ENCODE assay signal across 14 mouse cellular contexts in the genomic region with DNA sequence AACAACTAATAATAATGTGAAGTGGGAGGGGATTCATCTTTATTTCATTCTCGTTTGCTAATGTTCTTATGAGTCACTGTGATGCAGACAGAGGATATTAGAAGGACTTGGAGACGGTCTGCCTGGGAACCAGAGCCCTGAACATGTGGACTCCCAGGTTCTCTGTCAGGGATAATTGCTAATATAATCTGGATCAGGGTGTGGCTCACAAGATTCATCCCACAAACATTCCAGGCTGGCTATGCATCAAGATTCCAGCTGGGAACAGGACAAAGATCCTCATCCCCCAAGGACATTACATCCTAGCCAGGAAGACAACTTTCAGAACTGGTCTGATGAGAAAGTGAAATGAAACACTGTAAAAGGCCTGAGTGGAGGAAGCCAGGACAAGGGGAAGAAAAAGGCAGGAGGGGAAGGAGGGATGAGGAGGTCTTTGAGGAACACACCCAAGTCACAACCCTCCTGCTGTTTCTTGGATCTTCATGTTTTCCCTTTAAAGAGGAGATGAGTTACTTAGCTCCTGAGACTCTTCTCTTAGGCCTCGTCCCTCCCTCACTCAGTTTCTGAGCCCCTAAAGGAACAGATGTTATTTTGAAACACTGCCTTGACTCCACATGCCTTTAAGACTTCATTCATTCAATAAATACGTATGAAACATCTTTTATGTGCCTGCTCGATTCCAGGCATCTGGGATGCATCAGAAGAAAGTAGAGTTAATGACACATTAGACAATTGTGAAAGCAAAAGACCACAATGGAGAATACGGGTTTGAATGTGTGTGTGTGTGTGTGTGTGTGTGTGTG.
A peak's percentile ranks its signal among the peaks of the same experiment; 100 is the strongest.
DNase-seq lines count a peak whose midpoint lies in the region; TF ChIP-seq lines count a peak whose summit lies in the region.
"Had no signal": no experiment of that assay in that cellular context is flagged by ENCODE, and none has a peak within 500 bp of the region (broad histone marks: within the 10 kb centered on the region; RNA-seq: fewer than 3 reads in every experiment).

No protein-coding gene starts in this region.

- H3K36me3 ChIP-seq in myocyte (ENCODE audit: control insufficient read depth, insufficient read depth): no peaks in the 10 kb centered on the region
- H3K36me3 ChIP-seq: limb, embryonic 12.5 days; midbrain, embryonic 15.5 days had no signal

- DNase-seq in heart, postnatal 10 days: peak; percentile 42 to 52
- no peak for DNase-seq in heart, postnatal 36 days
- peak; percentile 65 for DNase-seq in NIH3T3 (ENCODE audit: low read depth)
- peak; percentile 26 for DNase-seq in fibroblast of lung, adult 2 months (ENCODE audit: low read depth)
- DNase-seq in T-cell, adult 2 months (ENCODE audit: low spot score): no peak
- DNase-seq in retina, postnatal 1 day: no peak
- DNase-seq: adrenal gland, postnatal 14 days; cerebellum, adult 18-20 months; cerebellum, postnatal 36 days; lung, postnatal 14 days had no signal

- no peak overlapping the region for H3ac ChIP-seq in myocyte (ENCODE audit: control insufficient read depth, insufficient read length)

- no peak for TF ChIP-seq POLR2A in myocyte (IDR thresholded peaks at IDR 0.05; ENCODE audit: insufficient read length, low read depth)

- no peak overlapping the region for H3K4me3 ChIP-seq in myocyte
- H3K4me3 ChIP-seq: limb, embryonic 12.5 days; megakaryocyte, embryonic 14.5 days; midbrain, embryonic 15.5 days had no signal

- intact Hi-C loops in heart, postnatal 10 days (cut with DNase I): loop anchor here (1.0 kb wide), 1 partner anchor 28 kb away; no protein-coding TSS in a partner anchor
- intact Hi-C loops in heart, postnatal 36 days (cut with DNase I): no loop called here

- peak overlapping the region; percentile 21 for H3K4me2 ChIP-seq in myocyte (ENCODE audit: low read depth)
- H3K4me2 ChIP-seq: limb, embryonic 12.5 days; midbrain, embryonic 15.5 days had no signal

- H3K79me2 ChIP-seq in myocyte (ENCODE audit: control insufficient read depth, insufficient read depth): no peaks in the 10 kb centered on the region

- no peaks in the 10 kb centered on the region for H3K27me3 ChIP-seq in myocyte (ENCODE audit: control insufficient read depth, insufficient read depth, insufficient read length)
- H3K27me3 ChIP-seq: limb, embryonic 12.5 days; megakaryocyte, embryonic 14.5 days; midbrain, embryonic 15.5 days had no signal

TF ChIP-seq in myocyte, 11 proteins besides CTCF, POLR2A, EP300 and RAD21:
- no peak for TF ChIP-seq MAX (IDR thresholded peaks at IDR 0.05; ENCODE audit: low read depth)
- no peak for TF ChIP-seq REST (IDR thresholded peaks at IDR 0.05; ENCODE audit: insufficient read depth, insufficient read length)
- no peak for TF ChIP-seq POLR2AphosphoS2 (IDR thresholded peaks at IDR 0.05; ENCODE audit: insufficient read length, low read depth)
- no peak for TF ChIP-seq USF1 (IDR thresholded peaks at IDR 0.05; ENCODE audit: low read depth)
- no peak for TF ChIP-seq E2F4 (IDR thresholded peaks at IDR 0.05; ENCODE audit: insufficient read depth)
- TF ChIP-seq MYOD1 (IDR thresholded peaks at IDR 0.05; ENCODE audit: control insufficient read depth in 1 of 3, insufficient read length in 2 of 3, low read depth in 2 of 3): no peak
- no peak for TF ChIP-seq SRF (IDR thresholded peaks at IDR 0.05; ENCODE audit: control insufficient read depth, insufficient read length, low read depth)
- no peak for TF ChIP-seq TCF12 (IDR thresholded peaks at IDR 0.05; ENCODE audit: insufficient read depth, poor library complexity, severe bottlenecking)
- no peak for TF ChIP-seq CEBPB (IDR thresholded peaks at IDR 0.05; ENCODE audit: insufficient read depth, poor library complexity, severe bottlenecking)
- TF ChIP-seq TCF3 (IDR thresholded peaks at IDR 0.05; ENCODE audit: insufficient read length, low read depth): no peak
- TF ChIP-seq MYOG (IDR thresholded peaks at IDR 0.05; ENCODE audit: control insufficient read depth in 1 of 3, insufficient read depth in 1 of 3, insufficient read length in 2 of 3, low read depth in 2 of 3): no peak

Comparison
In these comparisons a context has a peak if more than half of its experiments do, and no peak if none do; other contexts are left out.
1. DNase-seq: peak in heart, postnatal 10 days (2 of 2), NIH3T3 (single experiment) and fibroblast of lung, adult 2 months (single experiment); none in heart, postnatal 36 days (0 of 2), T-cell, adult 2 months (single experiment) and retina, postnatal 1 day (single experiment).